Mouse (Mus musculus): ENCODE measurements at regions not wholly inside any gene's neighbourhood (a gene's known extent, or its start where the extent isn't known, plus 50 kb on each side); places are given as distances from the start of the nearest gene placed in this dataset.

GRCm38 (mm10) chr17:4278239-4278827, 582.3 kb upstream of the Nox3 start:
- no peak overlapping the region for H3K4me3 ChIP-seq (ENCODE audit: insufficient read depth in 1 of 2, low read depth in 1 of 2, low read length in 2 of 2, poor library complexity in 1 of 2, severe bottlenecking in 1 of 2)
- in situ Hi-C loops (cut with MboI; ENCODE audit: low sequenced_read_pairs in 2 of 2, unreplicated experiment in 2 of 2): no loop called here
- TF ChIP-seq CHD2 (IDR thresholded peaks at IDR 0.05; ENCODE audit: low read depth, low read length) (no peak), ZNF384 (IDR thresholded peaks at IDR 0.05; ENCODE audit: low read depth, low read length) (no peak), HCFC1 (IDR thresholded peaks at IDR 0.05; ENCODE audit: borderline replicate concordance, insufficient read depth, low read length) (no peak), MAFK (IDR thresholded peaks at IDR 0.05; ENCODE audit: insufficient read depth, low read depth, low read length) (no peak), ZC3H11A (IDR thresholded peaks at IDR 0.05; ENCODE audit: borderline replicate concordance, low read depth, low read length) (no peak)
- H3K9me3 ChIP-seq (ENCODE audit: control insufficient read depth, insufficient read depth, low read depth, low read length): no peaks in the 10 kb centered on the region
- no peak overlapping the region for H3K9ac ChIP-seq (ENCODE audit: insufficient read depth, low read depth, low read length, poor library complexity, severe bottlenecking)
- H3K4me1 ChIP-seq (ENCODE audit: control insufficient read depth in 2 of 2, insufficient read depth in 2 of 2, low read length in 2 of 2, poor library complexity in 1 of 2): no peaks in the 10 kb centered on the region
- no peaks in the 10 kb centered on the region for H3K36me3 ChIP-seq (ENCODE audit: control insufficient read depth, insufficient read depth, low read length, poor library complexity, severe bottlenecking)
- no peak overlapping the region for H3K27ac ChIP-seq (ENCODE audit: insufficient read depth, low read depth, low read length, poor library complexity, severe bottlenecking)
- no peak for DNase-seq (ENCODE audit: low read depth, low spot score)

- H3K36me3 ChIP-seq (ENCODE audit: control insufficient read depth, insufficient read depth, low read length, poor library complexity, severe bottlenecking): no peaks in the 10 kb centered on the region
- H3K27ac ChIP-seq (ENCODE audit: insufficient read depth, low read depth, low read length, poor library complexity, severe bottlenecking): no peak overlapping the region
- no peaks in the 10 kb centered on the region for H3K9me3 ChIP-seq (ENCODE audit: control insufficient read depth, insufficient read depth, low read depth, low read length)
- H3K4me3 ChIP-seq (ENCODE audit: insufficient read depth in 1 of 2, low read depth in 1 of 2, low read length in 2 of 2, poor library complexity in 1 of 2, severe bottlenecking in 1 of 2): no peak overlapping the region
- no peak for DNase-seq (ENCODE audit: low read depth, low spot score)
- no peak for TF ChIP-seq ZC3H11A (IDR thresholded peaks at IDR 0.05; ENCODE audit: borderline replicate concordance, low read depth, low read length)
- no peak for TF ChIP-seq MAFK (IDR thresholded peaks at IDR 0.05; ENCODE audit: insufficient read depth, low read depth, low read length)
- TF ChIP-seq HCFC1 (IDR thresholded peaks at IDR 0.05; ENCODE audit: borderline replicate concordance, insufficient read depth, low read length): no peak
- no peak for TF ChIP-seq ZNF384 (IDR thresholded peaks at IDR 0.05; ENCODE audit: low read depth, low read length)
- TF ChIP-seq CHD2 (IDR thresholded peaks at IDR 0.05; ENCODE audit: low read depth, low read length): no peak
- peaks cover 0 to 3% of the 10 kb centered on the region in 2 experiments; a peak in 2 of 4 replicates for H3K4me1 ChIP-seq (ENCODE audit: control insufficient read depth in 2 of 2, insufficient read depth in 2 of 2, low read length in 2 of 2, poor library complexity in 1 of 2)
- in situ Hi-C loops (cut with MboI; ENCODE audit: low sequenced_read_pairs in 2 of 2, unreplicated experiment in 2 of 2): no loop called here
- no peak overlapping the region for H3K9ac ChIP-seq (ENCODE audit: insufficient read depth, low read depth, low read length, poor library complexity, severe bottlenecking)
These were observed 585.4 kb upstream of the Nox3 start for GRCm38 (mm10) chr17:4281451-4281850.

DNA sequence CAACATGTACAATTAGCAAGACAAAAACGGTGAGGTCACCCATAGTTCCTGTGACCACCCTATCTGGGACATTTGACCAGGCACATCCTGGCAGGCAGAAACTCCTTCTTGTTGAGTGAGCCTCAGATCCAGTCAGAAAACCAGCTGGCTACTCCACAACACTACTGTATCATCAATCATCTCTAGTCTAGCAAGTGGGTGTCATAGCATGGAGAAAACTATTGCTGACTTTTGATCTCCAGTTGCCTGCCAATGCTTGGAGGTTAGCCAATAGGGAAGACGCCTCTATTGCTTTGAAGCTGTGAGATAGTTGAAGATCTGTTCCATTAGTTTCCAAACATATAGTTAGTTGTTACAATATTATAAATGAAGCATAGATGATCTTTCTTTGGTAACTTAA, 595.4 kb upstream of the Nox3 start:
- TF ChIP-seq MAFK (IDR thresholded peaks at IDR 0.05; ENCODE audit: insufficient read depth, low read depth, low read length): no peak
- TF ChIP-seq ZNF384 (IDR thresholded peaks at IDR 0.05; ENCODE audit: low read depth, low read length): no peak
- TF ChIP-seq HCFC1 (IDR thresholded peaks at IDR 0.05; ENCODE audit: borderline replicate concordance, insufficient read depth, low read length): no peak
- TF ChIP-seq CHD2 (IDR thresholded peaks at IDR 0.05; ENCODE audit: low read depth, low read length): no peak
- TF ChIP-seq ZC3H11A (IDR thresholded peaks at IDR 0.05; ENCODE audit: borderline replicate concordance, low read depth, low read length): no peak
- no peak for DNase-seq (ENCODE audit: low read depth, low spot score)
- no peaks in the 10 kb centered on the region for H3K36me3 ChIP-seq (ENCODE audit: control insufficient read depth, insufficient read depth, low read length, poor library complexity, severe bottlenecking)
- no peak overlapping the region for H3K4me3 ChIP-seq (ENCODE audit: insufficient read depth in 1 of 2, low read depth in 1 of 2, low read length in 2 of 2, poor library complexity in 1 of 2, severe bottlenecking in 1 of 2)
- no peaks in the 10 kb centered on the region for H3K9me3 ChIP-seq (ENCODE audit: control insufficient read depth, insufficient read depth, low read depth, low read length)
- in situ Hi-C loops (cut with MboI; ENCODE audit: low sequenced_read_pairs in 2 of 2, unreplicated experiment in 2 of 2): no loop called here
- H3K27ac ChIP-seq (ENCODE audit: insufficient read depth, low read depth, low read length, poor library complexity, severe bottlenecking): no peak overlapping the region
- no peaks in the 10 kb centered on the region for H3K4me1 ChIP-seq (ENCODE audit: control insufficient read depth in 2 of 2, insufficient read depth in 2 of 2, low read length in 2 of 2, poor library complexity in 1 of 2)
- no peak overlapping the region for H3K9ac ChIP-seq (ENCODE audit: insufficient read depth, low read depth, low read length, poor library complexity, severe bottlenecking)

DNA sequence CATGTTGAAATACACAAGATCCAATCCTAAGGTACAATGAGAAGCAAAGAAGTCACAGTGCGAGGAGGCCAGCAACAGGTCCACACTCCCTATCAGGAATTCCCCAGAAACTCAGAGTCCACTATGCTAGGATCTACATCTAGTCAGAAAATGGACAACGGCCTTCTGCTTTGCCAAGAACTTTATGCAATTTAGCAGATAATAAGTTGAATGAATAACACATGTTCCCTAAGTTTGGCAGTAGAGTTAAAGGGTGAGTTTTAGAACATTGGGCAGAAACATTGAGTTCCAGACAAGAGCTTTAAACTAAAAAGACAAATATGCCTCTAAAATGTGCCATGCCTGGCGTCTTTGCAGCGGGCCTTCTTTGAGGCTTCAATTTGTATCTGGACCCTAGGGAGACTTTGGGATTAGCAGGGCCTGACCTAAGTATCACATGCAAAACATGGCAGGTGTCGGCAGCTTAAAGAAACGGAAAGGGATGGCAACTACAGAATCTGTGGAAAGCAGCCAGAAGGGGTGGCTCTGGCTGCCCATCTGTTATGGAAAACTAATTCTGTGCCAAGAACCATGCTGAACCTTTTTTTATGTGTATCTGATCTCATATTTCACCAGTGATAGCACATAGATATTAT, 600.6 kb upstream of the Nox3 start:
- Histone ChIP-seq H3K4me3 (ENCODE audit: insufficient read depth in 1 of 2, low read depth in 1 of 2, low read length in 2 of 2, poor library complexity in 1 of 2, severe bottlenecking in 1 of 2) (no peak overlapping the region), H3K4me1 (ENCODE audit: control insufficient read depth in 2 of 2, insufficient read depth in 2 of 2, low read length in 2 of 2, poor library complexity in 1 of 2) (no peaks in the 10 kb centered on the region), H3K36me3 (ENCODE audit: control insufficient read depth, insufficient read depth, low read length, poor library complexity, severe bottlenecking) (no peaks in the 10 kb centered on the region), H3K9ac (ENCODE audit: insufficient read depth, low read depth, low read length, poor library complexity, severe bottlenecking) (no peak overlapping the region), H3K27ac (ENCODE audit: insufficient read depth, low read depth, low read length, poor library complexity, severe bottlenecking) (no peak overlapping the region), H3K9me3 (ENCODE audit: control insufficient read depth, insufficient read depth, low read depth, low read length) (no peaks in the 10 kb centered on the region)
- TF ChIP-seq ZC3H11A (IDR thresholded peaks at IDR 0.05; ENCODE audit: borderline replicate concordance, low read depth, low read length): no peak
- no peak for TF ChIP-seq HCFC1 (IDR thresholded peaks at IDR 0.05; ENCODE audit: borderline replicate concordance, insufficient read depth, low read length)
- no peak for TF ChIP-seq CHD2 (IDR thresholded peaks at IDR 0.05; ENCODE audit: low read depth, low read length)
- TF ChIP-seq MAFK (IDR thresholded peaks at IDR 0.05; ENCODE audit: insufficient read depth, low read depth, low read length): no peak
- no peak for TF ChIP-seq ZNF384 (IDR thresholded peaks at IDR 0.05; ENCODE audit: low read depth, low read length)
- no peak for DNase-seq (ENCODE audit: low read depth, low spot score)
- in situ Hi-C loops (cut with MboI; ENCODE audit: low sequenced_read_pairs in 2 of 2, unreplicated experiment in 2 of 2): no loop called here

Measured in ES-E14 (cell line).